Mouse (Mus musculus) stomach, adult 2 months (tissue): ENCODE measurements around the gene 9130409I23Rik. TPM values are rescaled to one million over a fixed set of nuclear protein-coding genes. Genes with fewer than 3 reads are reported as not detected.

Experiments used
- polyA plus RNA-seq: library from polyadenylated mRNA; depleted of rRNA; stranded (reverse); fragments of >200 nt; gene quantifications from 2 replicates; pipeline ENCODE4 v1.2.3, GENCODE M21; 2012; rRNA removed

The 9130409I23Rik gene
- polyA plus RNA-seq = 2.6 and 3.7 TPM in 2 replicates

DNA sequence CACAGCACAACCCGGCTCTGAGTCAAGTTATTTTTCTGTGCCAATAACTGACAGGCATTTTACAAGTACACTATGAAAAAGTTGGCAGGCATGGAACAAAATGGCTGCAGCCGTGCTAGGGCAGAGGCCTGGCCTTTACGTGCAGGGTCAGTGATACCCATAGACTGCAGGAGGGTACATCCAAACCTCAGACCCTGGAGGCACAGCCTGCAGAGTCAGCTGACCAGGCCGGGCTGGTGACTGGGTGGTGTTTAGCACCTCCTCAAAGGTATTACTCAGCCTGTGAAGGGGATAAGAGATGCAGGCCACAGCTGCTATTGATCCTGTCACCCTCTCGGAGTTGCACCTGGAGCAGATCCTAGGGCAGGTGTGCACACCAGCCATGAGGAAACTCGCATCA lies at the start of gene 9130409I23Rik:
Gene 9130409I23Rik, plus strand, starts transcription at position 301 of the 400 bp plus-strand sequence.

DNA sequence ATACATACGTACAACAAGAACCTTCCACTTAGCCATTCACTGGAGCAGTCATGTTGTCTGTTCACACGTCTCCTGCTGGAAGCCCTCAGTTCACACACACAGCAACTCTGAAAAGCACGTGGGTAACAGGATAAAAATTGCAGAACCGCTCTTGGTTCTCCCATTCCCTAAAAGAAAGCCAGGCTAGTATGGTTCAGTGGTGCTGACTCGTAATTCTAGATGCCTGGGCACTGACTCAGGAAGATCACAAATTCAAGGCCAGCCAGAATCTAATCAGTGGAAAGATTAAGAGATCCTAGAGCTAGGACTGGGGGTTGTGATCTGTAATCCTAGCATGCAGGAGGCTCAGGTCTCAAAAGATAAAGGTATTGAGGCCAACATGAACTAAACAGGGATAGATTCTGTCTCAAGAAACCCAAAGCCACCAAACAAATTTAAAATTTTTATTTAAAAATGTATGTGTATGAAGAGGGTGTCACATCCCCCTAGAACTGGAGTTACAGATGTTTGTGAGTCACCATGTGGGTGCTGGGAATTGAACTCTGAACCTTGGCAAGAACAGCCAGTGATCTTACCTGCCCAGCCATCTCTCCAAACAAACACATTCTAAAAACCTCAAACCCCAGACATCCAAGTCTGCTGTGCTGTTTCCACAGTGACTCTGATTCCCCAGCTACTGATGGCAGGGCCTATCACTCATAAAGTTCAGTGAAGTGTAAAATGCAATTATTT lies 30.1 kb upstream of the 9130409I23Rik start, which contains the start of gene Ephx1:
Gene Ephx1, minus strand, starts transcription at position 149 of the 732 bp plus-strand sequence.

Other genes with a start within 250 kb of the 9130409I23Rik start
- gene H3f3a, start 237.3 kb upstream of the 9130409I23Rik start, polyA plus RNA-seq = 38.2 and 53.7 TPM in 2 replicates
- 1.6 and 2.4 TPM in 2 replicates for gene Sde2, start 200.1 kb upstream of the 9130409I23Rik start, polyA plus RNA-seq
- gene Lefty2, start 158.1 kb upstream of the 9130409I23Rik start, polyA plus RNA-seq = not detected in 2 replicates
- gene Pycr2, start 146.9 kb upstream of the 9130409I23Rik start, polyA plus RNA-seq = 32.6 and 43.3 TPM in 2 replicates
- 7.7 and 8.0 TPM in 2 replicates for gene Lefty1, start 116.2 kb upstream of the 9130409I23Rik start, polyA plus RNA-seq
- gene Tmem63a, start 108.9 kb upstream of the 9130409I23Rik start, polyA plus RNA-seq = 92.4 and 94.7 TPM in 2 replicates
- gene Ephx1, start 30.3 kb upstream of the 9130409I23Rik start, polyA plus RNA-seq = 19.1 and 26.4 TPM in 2 replicates
- 1.7 and 2.3 TPM in 2 replicates for gene Nvl, start 93.0 kb downstream of the 9130409I23Rik start, polyA plus RNA-seq
- gene Cnih4, start 93.5 kb downstream of the 9130409I23Rik start, polyA plus RNA-seq = 3.9 and 7.9 TPM in 2 replicates
- 10.9 and 12.8 TPM in 2 replicates for gene Wdr26, start 160.8 kb downstream of the 9130409I23Rik start, polyA plus RNA-seq